Mouse (Mus musculus): ENCODE results near the gene Trim56. TPM values are rescaled to one million over a fixed set of nuclear protein-coding genes. Genes with fewer than 3 reads are reported as not detected.

Trim56 gene
- polyA plus RNA-seq, 1 experiment from 2014 or later, result 4.2 TPM

DNA sequence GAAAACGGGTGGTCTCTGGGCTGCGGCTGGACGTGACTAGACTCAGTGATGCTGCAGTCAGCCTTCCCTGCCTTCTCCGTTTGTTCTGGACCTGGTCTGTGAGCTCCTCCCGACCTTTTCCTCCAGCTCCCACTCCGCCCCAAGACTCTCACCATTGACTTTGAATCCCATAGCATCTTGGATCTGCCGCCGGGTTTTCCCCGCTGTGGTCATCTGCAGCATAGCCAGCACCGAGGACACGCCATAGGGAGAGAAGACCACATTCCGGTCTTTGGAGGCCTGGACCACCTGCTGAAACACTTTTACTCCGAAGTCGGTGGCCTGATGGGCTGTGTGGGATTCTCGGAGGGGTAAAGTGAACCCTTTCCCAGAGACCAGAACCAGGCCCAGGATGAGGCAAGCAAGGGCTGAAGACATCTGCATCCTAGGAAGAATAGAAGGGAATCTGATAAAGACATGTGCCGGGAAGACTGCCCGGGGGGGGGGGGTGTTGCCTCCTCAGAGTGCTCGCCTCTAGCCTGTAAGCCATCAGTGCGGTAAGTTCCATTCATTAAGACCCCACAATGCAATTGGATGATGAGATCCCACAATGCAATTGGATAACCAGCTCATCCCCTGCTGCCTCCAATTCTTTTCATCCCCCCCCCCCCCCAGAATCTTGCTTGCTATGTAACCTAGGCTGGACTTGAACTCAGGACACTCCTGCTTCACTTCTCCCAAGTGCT is 45.0 kb downstream of the Trim56 start:
- no peak overlapping the region for H3K4me3 ChIP-seq
- ATAC-seq (ENCODE audit: low FRiP score), result no peak
- H3K9ac ChIP-seq, result no peak overlapping the region
- 87% methylated on average over 19 of the region's 19 CpGs for WGBS
- H3K27ac ChIP-seq, result no peak overlapping the region
- no peaks in the 10 kb centered on the region for H3K36me3 ChIP-seq
- H3K4me1 ChIP-seq, result 0 out of 2 replicates have a peak, but pooled peaks cover 13% of the 10 kb centered on the region
- no peak overlapping the region for H3K4me2 ChIP-seq (replicated peaks)
- H3K9me3 ChIP-seq (replicated peaks), result no peaks in the 10 kb centered on the region
- no peaks in the 10 kb centered on the region for H3K27me3 ChIP-seq

GRCm38 (mm10) chr5:137068711-137069110 is 47.3 kb downstream of the Trim56 start:
- H3K27ac ChIP-seq, result no peak overlapping the region
- 0 out of 2 replicates have a peak, but pooled peaks cover 8% of the 10 kb centered on the region for H3K4me1 ChIP-seq
- H3K9ac ChIP-seq, result no peak overlapping the region
- no peaks in the 10 kb centered on the region for H3K36me3 ChIP-seq
- no peak for ATAC-seq (ENCODE audit: low FRiP score)
- WGBS, result 72% methylated on average over 4 of the region's 4 CpGs
- no peak overlapping the region for H3K4me3 ChIP-seq
- no peaks in the 10 kb centered on the region for H3K27me3 ChIP-seq
- no peaks in the 10 kb centered on the region for H3K9me3 ChIP-seq (replicated peaks)
- no peak overlapping the region for H3K4me2 ChIP-seq (replicated peaks)

- no peak overlapping the region for H3K4me2 ChIP-seq (replicated peaks)
- 77% methylated on average over 8 of the region's 8 CpGs for WGBS
- no peak for ATAC-seq (ENCODE audit: low FRiP score)
- no peaks in the 10 kb centered on the region for H3K4me1 ChIP-seq
- H3K36me3 ChIP-seq, result no peaks in the 10 kb centered on the region
- H3K27me3 ChIP-seq, result no peaks in the 10 kb centered on the region
- no peak overlapping the region for H3K27ac ChIP-seq
- no peak overlapping the region for H3K4me3 ChIP-seq
- H3K9ac ChIP-seq, result no peak overlapping the region
- H3K9me3 ChIP-seq (replicated peaks), result no peaks in the 10 kb centered on the region
Measured at GRCm38 (mm10) chr5:137065923-137066322, 50.1 kb downstream of the Trim56 start.

DNA sequence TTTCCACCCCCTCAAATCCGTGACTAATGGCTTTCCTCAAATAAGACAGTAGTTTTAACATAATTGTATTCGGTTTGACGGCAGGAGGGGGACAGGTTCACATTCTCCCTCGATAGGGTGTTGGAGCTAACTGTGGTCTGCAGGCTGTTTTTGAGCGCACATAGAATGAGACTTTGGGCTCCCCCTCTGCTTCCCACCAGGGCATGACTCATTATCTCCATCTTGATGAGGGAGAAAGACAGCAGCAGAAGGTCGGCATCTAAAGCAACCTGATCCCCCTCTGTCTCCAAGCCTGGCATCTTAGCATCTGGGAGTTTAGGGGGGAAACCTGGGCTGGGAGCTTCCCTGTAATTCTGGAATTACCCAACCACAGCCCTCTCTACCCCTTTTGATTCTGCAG is 50.6 kb downstream of the Trim56 start:
- no peak overlapping the region for H3K4me3 ChIP-seq
- H3K27me3 ChIP-seq, result no peaks in the 10 kb centered on the region
- H3K9me3 ChIP-seq (replicated peaks), result no peaks in the 10 kb centered on the region
- H3K4me1 ChIP-seq, result no peaks in the 10 kb centered on the region
- H3K36me3 ChIP-seq, result no peaks in the 10 kb centered on the region
- H3K27ac ChIP-seq, result no peak overlapping the region
- 62% methylated on average over 6 of the region's 6 CpGs for WGBS
- no peak overlapping the region for H3K4me2 ChIP-seq (replicated peaks)
- H3K9ac ChIP-seq, result no peak overlapping the region
- ATAC-seq (ENCODE audit: low FRiP score), result no peak

GRCm38 (mm10) chr5:137062601-137063000 is 53.4 kb downstream of the Trim56 start:
- H3K4me1 ChIP-seq, result no peaks in the 10 kb centered on the region
- no peaks in the 10 kb centered on the region for H3K9me3 ChIP-seq (replicated peaks)
- H3K36me3 ChIP-seq, result no peaks in the 10 kb centered on the region
- WGBS, result 85% methylated on average over 5 of the region's 5 CpGs
- H3K9ac ChIP-seq, result no peak overlapping the region
- H3K27ac ChIP-seq, result no peak overlapping the region
- H3K4me3 ChIP-seq, result no peak overlapping the region
- no peak for ATAC-seq (ENCODE audit: low FRiP score)
- H3K27me3 ChIP-seq, result no peaks in the 10 kb centered on the region
- H3K4me2 ChIP-seq (replicated peaks), result no peak overlapping the region

- H3K4me3 ChIP-seq, result no peak overlapping the region
- no peak for ATAC-seq (ENCODE audit: low FRiP score)
- H3K27ac ChIP-seq, result no peak overlapping the region
- H3K9me3 ChIP-seq (replicated peaks), result no peaks in the 10 kb centered on the region
- no peaks in the 10 kb centered on the region for H3K36me3 ChIP-seq
- no peak overlapping the region for H3K9ac ChIP-seq
- WGBS, result 27% methylated on average over 12 of the region's 12 CpGs
- H3K4me1 ChIP-seq, result no peaks in the 10 kb centered on the region
- no peaks in the 10 kb centered on the region for H3K27me3 ChIP-seq
- H3K4me2 ChIP-seq (replicated peaks), result no peak overlapping the region
Measured at GRCm38 (mm10) chr5:137061809-137062481, 54.1 kb downstream of the Trim56 start.

Other genes with a start within 250 kb of the Trim56 start
- gene Col26a1, start 233.0 kb downstream of the Trim56 start, polyA plus RNA-seq (2016; fragmentation: Nextera tagmentation; extraction: Ambion mirVana), result 115 and 124 TPM in 2 replicates
- 94.9 and 106 TPM in 2 replicates for gene Ift22, start 208.1 kb downstream of the Trim56 start, polyA plus RNA-seq (2016; fragmentation: Nextera tagmentation; extraction: Ambion mirVana)
- gene Fis1, start 162.9 kb downstream of the Trim56 start, polyA plus RNA-seq (2016; fragmentation: Nextera tagmentation; extraction: Ambion mirVana), result 294 and 324 TPM in 2 replicates
- gene Cldn15, start 149.6 kb downstream of the Trim56 start, polyA plus RNA-seq (2016; fragmentation: Nextera tagmentation; extraction: Ambion mirVana), result 0.25 and 0.28 TPM in 2 replicates
- gene Plod3, start 129.2 kb downstream of the Trim56 start, polyA plus RNA-seq (2016; fragmentation: Nextera tagmentation; extraction: Ambion mirVana), result 43.3 and 44.7 TPM in 2 replicates
- gene Znhit1, start 128.2 kb downstream of the Trim56 start, polyA plus RNA-seq (2016; fragmentation: Nextera tagmentation; extraction: Ambion mirVana), result 101 and 103 TPM in 2 replicates
- gene Vgf, start 89.8 kb downstream of the Trim56 start, polyA plus RNA-seq (2016; fragmentation: Nextera tagmentation; extraction: Ambion mirVana), result 1.4 and 2.1 TPM in 2 replicates
- gene Ap1s1, start 70.1 kb downstream of the Trim56 start, polyA plus RNA-seq (2016; fragmentation: Nextera tagmentation; extraction: Ambion mirVana), result 183 and 186 TPM in 2 replicates
- 0.10 TPM in 1 of 2 replicates, not detected in the other for gene Serpine1, start 43.9 kb downstream of the Trim56 start, polyA plus RNA-seq (2016; fragmentation: Nextera tagmentation; extraction: Ambion mirVana)
- gene Muc3, start 33.1 kb upstream of the Trim56 start, polyA plus RNA-seq (2016; fragmentation: Nextera tagmentation; extraction: Ambion mirVana), result not detected in 2 replicates
- not detected in 2 replicates for gene Muc3a, start 96.2 kb upstream of the Trim56 start, polyA plus RNA-seq (2016; fragmentation: Nextera tagmentation; extraction: Ambion mirVana)
- gene Ache, start 171.3 kb upstream of the Trim56 start, polyA plus RNA-seq (2016; fragmentation: Nextera tagmentation; extraction: Ambion mirVana), result 12.6 and 13.1 TPM in 2 replicates
- 8.1 and 10.3 TPM in 2 replicates for gene Ufsp1, start 178.4 kb upstream of the Trim56 start, polyA plus RNA-seq (2016; fragmentation: Nextera tagmentation; extraction: Ambion mirVana)
- 151 and 152 TPM in 2 replicates for gene Srrt, start 191.5 kb upstream of the Trim56 start, polyA plus RNA-seq (2016; fragmentation: Nextera tagmentation; extraction: Ambion mirVana)
- 40.0 and 40.7 TPM in 2 replicates for gene Trip6, start 198.2 kb upstream of the Trim56 start, polyA plus RNA-seq (2016; fragmentation: Nextera tagmentation; extraction: Ambion mirVana)
- 21.9 and 23.6 TPM in 2 replicates for gene Slc12a9, start 217.4 kb upstream of the Trim56 start, polyA plus RNA-seq (2016; fragmentation: Nextera tagmentation; extraction: Ambion mirVana)
- gene Ephb4, start 233.9 kb upstream of the Trim56 start, polyA plus RNA-seq (2016; fragmentation: Nextera tagmentation; extraction: Ambion mirVana), result 40.9 and 45.0 TPM in 2 replicates